Mouse (Mus musculus): ENCODE results near the gene Polr3gl. TPM values are rescaled to one million over a fixed set of nuclear protein-coding genes. Genes with fewer than 3 reads are reported as not detected.
A peak's percentile ranks its signal among the peaks of the same experiment; 100 is the strongest.
"Not testable (repeated sequence)": the region's sequence is repeated elsewhere in the genome, so short reads cannot be mapped to it uniquely, and the experiment has no call there.

Polr3gl gene
- polyA plus RNA-seq, 1 experiment, result 15.4 TPM

DNA sequence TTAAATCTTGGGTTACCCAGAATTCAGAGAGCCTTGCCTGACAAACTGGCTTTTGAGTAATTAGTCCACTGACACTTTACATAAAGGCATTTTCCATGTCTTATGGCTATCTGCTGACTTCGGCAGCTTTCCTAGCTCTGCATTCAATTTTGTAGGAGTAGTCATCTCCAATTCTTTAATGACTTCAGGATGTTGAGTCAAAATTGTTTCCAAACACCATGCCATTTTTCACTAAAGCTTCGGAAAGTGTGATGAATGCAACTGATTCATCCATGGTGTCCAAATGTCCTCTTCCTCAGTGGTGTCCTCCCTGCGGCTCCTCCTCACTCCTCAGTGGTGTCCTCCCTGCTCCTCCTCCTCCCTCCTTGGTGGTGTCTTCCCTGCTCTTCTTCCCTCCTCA is 24.0 kb upstream of the Polr3gl start:
- H3K9me3 ChIP-seq, result no peaks in the 10 kb centered on the region
- H3K27me3 ChIP-seq (replicated peaks), result no peaks in the 10 kb centered on the region
- no peak for TF ChIP-seq GATA1 (IDR thresholded peaks at IDR 0.05; ENCODE audit: borderline replicate concordance, low read length)
- H3K4me1 ChIP-seq, result peaks cover 4% of the 10 kb centered on the region; the same call in 1 of the 2 replicates
- H3K36me3 ChIP-seq (replicated peaks; ENCODE audit: low read length), result peaks cover 25% of the 10 kb centered on the region
- H3K4me3 ChIP-seq (replicated peaks), result no peak overlapping the region

GRCm38 (mm10) chr3:96606618-96607017 is 12.6 kb upstream of the Polr3gl start:
- Histone ChIP-seq H3K9me3 (no peaks in the 10 kb centered on the region), H3K4me1 (peaks cover 20% of the 10 kb centered on the region), H3K4me3 (replicated peaks) (no peak overlapping the region), H3K27me3 (replicated peaks) (peaks cover 23% of the 10 kb centered on the region), H3K36me3 (replicated peaks; ENCODE audit: low read length) (no peaks in the 10 kb centered on the region)
- no peak for TF ChIP-seq FLI1 (IDR thresholded peaks at IDR 0.05; ENCODE audit: low read length)
- TF ChIP-seq GATA1 (IDR thresholded peaks at IDR 0.05; ENCODE audit: borderline replicate concordance, low read length), result no peak

DNA sequence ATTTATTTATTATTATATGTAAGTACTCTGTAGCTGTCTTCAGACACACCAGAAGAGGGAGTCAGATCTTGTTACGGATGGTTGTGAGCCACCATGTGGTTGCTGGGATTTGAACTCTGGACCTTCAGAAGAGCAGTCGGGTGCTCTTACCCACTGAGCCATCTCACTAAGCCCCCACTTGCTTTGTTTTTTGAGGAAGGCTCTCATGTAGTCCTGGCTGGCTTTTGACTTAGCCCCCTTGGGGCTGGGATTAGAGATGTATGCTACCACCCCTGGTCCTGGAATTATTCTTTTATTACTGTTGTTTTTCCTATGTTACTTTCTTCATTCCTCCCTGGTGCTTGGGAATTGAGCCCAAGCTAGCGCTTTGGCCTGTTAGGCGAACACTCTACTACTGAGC is 12.0 kb upstream of the Polr3gl start:
- not testable (repeated sequence) for H3K36me3 ChIP-seq (replicated peaks; ENCODE audit: low read length); H3K9me3 ChIP-seq; H3K4me3 ChIP-seq (replicated peaks)
- peaks cover 25% of the 10 kb centered on the region for H3K27me3 ChIP-seq (replicated peaks)
- H3K4me1 ChIP-seq, result peaks cover 26% of the 10 kb centered on the region

DNA sequence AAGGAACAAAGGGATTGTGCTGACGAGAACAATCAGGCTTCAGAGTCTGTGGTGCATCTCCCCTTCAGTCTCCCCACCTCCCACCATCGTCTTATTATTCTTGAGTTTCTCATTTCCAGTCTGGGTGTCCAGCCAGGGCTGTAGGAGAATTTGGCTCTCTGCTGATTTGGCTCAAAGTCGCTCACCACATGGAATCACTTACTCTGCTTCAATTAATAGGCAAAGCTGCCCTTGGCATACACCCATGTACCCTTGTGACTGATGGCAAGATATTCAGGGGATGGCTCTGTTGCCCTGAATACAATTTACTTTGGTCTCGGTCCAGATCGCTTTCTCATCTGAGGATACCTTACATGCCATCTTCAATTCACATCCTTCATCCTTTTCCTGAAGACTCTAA is 9.3 kb upstream of the Polr3gl start:
- no peak overlapping the region for H3K4me3 ChIP-seq (replicated peaks)
- H3K36me3 ChIP-seq (replicated peaks; ENCODE audit: low read length), result no peaks in the 10 kb centered on the region
- peaks cover 43% of the 10 kb centered on the region for H3K27me3 ChIP-seq (replicated peaks)
- TF ChIP-seq GATA1 (IDR thresholded peaks at IDR 0.05; ENCODE audit: borderline replicate concordance, low read length) (no peak), FLI1 (IDR thresholded peaks at IDR 0.05; ENCODE audit: low read length) (no peak)
- no peaks in the 10 kb centered on the region for H3K9me3 ChIP-seq
- H3K4me1 ChIP-seq, result peaks cover 46% of the 10 kb centered on the region

DNA sequence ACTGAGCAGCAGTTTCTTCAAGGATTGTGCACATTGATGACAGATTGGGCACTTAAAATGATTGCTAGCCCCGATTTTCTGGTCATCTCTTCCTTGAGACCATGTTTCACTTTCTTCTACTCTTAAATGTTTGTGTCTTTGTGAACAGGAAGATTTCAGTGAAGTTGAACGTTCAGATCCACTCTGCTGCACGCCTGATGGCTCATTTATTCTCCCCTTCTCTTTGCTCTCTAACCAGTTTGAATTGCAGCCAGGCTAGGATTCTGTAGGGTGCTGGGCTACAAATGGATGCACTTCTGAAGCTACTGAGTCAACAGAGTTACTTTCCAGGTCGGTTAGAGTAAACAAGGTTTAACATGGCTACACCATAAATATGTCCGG is 8.7 kb upstream of the Polr3gl start:
- Histone ChIP-seq H3K9me3 (no peaks in the 10 kb centered on the region), H3K36me3 (replicated peaks; ENCODE audit: low read length) (no peaks in the 10 kb centered on the region), H3K27me3 (replicated peaks) (peaks cover 50% of the 10 kb centered on the region), H3K4me1 (peaks cover 50% of the 10 kb centered on the region), H3K4me3 (replicated peaks) (no peak overlapping the region)
- TF ChIP-seq FLI1 (IDR thresholded peaks at IDR 0.05; ENCODE audit: low read length) (no peak), GATA1 (IDR thresholded peaks at IDR 0.05; ENCODE audit: borderline replicate concordance, low read length) (no peak)

DNA sequence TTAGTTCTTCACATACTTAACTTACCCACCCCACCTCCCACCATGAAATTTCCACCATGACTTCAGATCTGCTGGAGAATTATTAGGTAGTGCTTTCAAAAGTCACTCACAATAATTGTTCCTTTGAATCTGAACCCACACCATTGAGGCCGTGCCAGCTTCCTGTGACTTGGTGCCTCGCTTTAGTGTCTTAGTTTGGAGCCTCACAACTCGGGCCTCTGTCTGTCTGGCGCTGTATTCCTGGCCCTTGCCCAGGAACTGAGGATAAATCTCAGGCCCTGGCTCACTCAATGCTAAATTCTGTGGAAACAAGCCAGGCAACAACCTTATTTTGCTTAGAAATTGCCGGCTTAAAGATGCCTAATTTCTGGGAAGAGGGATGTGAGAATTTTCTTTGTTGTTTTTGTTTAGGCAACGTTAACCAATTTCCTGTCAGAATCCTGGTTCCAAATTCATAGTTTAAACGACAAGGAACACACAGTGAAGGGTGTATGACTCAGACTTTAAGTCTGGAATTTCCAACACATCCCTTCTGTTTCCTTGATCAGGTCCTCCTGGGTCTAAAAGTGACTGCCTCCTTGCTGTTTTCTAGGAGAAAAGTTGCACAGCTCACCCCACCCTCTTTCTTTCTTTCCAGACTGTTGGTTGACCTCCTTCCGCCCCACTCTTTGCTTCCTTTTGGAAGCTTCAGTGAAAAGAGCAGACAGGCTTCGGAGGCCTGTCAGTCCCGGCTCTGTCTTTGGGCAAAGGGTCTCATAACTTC is 8.1 kb upstream of the Polr3gl start:
- Histone ChIP-seq H3K4me3 (replicated peaks) (no peak overlapping the region), H3K27me3 (replicated peaks) (peaks cover 55% of the 10 kb centered on the region), H3K36me3 (replicated peaks; ENCODE audit: low read length) (no peaks in the 10 kb centered on the region), H3K9me3 (no peaks in the 10 kb centered on the region), H3K4me1 (peaks cover 56% of the 10 kb centered on the region)
- TF ChIP-seq GATA1 (IDR thresholded peaks at IDR 0.05; ENCODE audit: borderline replicate concordance, low read length) (no peak), FLI1 (IDR thresholded peaks at IDR 0.05; ENCODE audit: low read length) (no peak)

DNA sequence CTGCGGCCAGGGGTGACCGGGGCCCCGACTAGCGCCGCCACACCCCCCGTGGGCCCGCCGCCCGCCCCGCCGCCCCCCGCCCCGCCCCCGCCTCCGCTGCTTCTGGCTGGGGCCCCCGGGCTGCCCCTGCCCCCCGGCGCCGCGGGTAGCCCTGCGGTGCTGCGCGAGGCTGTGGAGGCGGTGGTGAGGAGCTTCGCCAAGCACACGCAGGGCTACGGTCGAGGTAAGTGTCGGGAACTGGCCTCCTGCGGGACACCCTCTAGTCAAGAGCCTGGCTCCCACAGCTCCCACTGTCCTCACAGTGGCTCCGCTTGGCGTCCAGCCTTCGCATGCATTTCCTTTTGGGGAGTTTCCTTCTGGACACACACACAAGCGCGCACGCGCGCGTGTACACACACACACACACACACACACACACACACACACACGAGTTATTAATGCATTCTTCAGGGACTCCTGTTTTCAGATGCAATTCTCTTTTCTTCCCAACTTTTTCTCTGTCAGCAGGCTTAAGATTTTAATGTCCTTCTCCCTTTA is 7.3 kb upstream of the Polr3gl start:
- H3K27me3 ChIP-seq (replicated peaks), result peaks cover 63% of the 10 kb centered on the region
- H3K4me3 ChIP-seq (replicated peaks), result peak overlapping the region; percentile 93
- no peak for TF ChIP-seq GATA1 (IDR thresholded peaks at IDR 0.05; ENCODE audit: borderline replicate concordance, low read length)
- no peak for TF ChIP-seq FLI1 (IDR thresholded peaks at IDR 0.05; ENCODE audit: low read length)
- H3K36me3 ChIP-seq (replicated peaks; ENCODE audit: low read length), result no peaks in the 10 kb centered on the region
- H3K4me1 ChIP-seq, result peaks cover 64% of the 10 kb centered on the region
- H3K9me3 ChIP-seq, result no peaks in the 10 kb centered on the region

GRCm38 (mm10) chr3:96600639-96601250 is 6.8 kb upstream of the Polr3gl start, which contains the start of gene Lix1l:
Gene Lix1l (plus strand): TSS chr3:96601149.
- peaks cover 70% of the 10 kb centered on the region for H3K4me1 ChIP-seq
- TF ChIP-seq GATA1 (IDR thresholded peaks at IDR 0.05; ENCODE audit: borderline replicate concordance, low read length) (no peak), FLI1 (IDR thresholded peaks at IDR 0.05; ENCODE audit: low read length) (no peak)
- peak within 1 kb of the TSS; percentile 93 for H3K4me3 ChIP-seq (replicated peaks)
- peaks cover 69% of the 10 kb centered on the region for H3K27me3 ChIP-seq (replicated peaks)
- H3K9me3 ChIP-seq, result no peaks in the 10 kb centered on the region
- H3K36me3 ChIP-seq (replicated peaks; ENCODE audit: low read length), result no peaks in the 10 kb centered on the region

- TF ChIP-seq GATA1 (IDR thresholded peaks at IDR 0.05; ENCODE audit: borderline replicate concordance, low read length) (no peak), FLI1 (IDR thresholded peaks at IDR 0.05; ENCODE audit: low read length) (no peak)
- H3K27me3 ChIP-seq (replicated peaks), result peaks cover 71% of the 10 kb centered on the region
- H3K4me1 ChIP-seq, result peaks cover 72% of the 10 kb centered on the region
Measured at GRCm38 (mm10) chr3:96599411-96599810, 5.4 kb upstream of the Polr3gl start.

GRCm38 (mm10) chr3:96599069-96599393 is 5.0 kb upstream of the Polr3gl start:
- H3K4me1 ChIP-seq, result peaks cover 72% of the 10 kb centered on the region
- no peaks in the 10 kb centered on the region for H3K9me3 ChIP-seq
- TF ChIP-seq GATA1 (IDR thresholded peaks at IDR 0.05; ENCODE audit: borderline replicate concordance, low read length) (no peak), FLI1 (IDR thresholded peaks at IDR 0.05; ENCODE audit: low read length) (no peak)
- peaks cover 71% of the 10 kb centered on the region for H3K27me3 ChIP-seq (replicated peaks)
- peak overlapping the region; percentile 72 for H3K4me3 ChIP-seq (replicated peaks)
- no peaks in the 10 kb centered on the region for H3K36me3 ChIP-seq (replicated peaks; ENCODE audit: low read length)

More at GRCm38 (mm10) chr3:96599411-96599810, 5.4 kb upstream of the Polr3gl start:
- Histone ChIP-seq H3K9me3 (no peaks in the 10 kb centered on the region), H3K4me3 (replicated peaks) (no peak overlapping the region), H3K36me3 (replicated peaks; ENCODE audit: low read length) (no peaks in the 10 kb centered on the region)

All from megakaryocyte, embryonic 14.5 days (primary cell).